Mouse (Mus musculus) limb, embryonic 12.5 days (tissue): ENCODE data around the gene Olfr639. TPM values are rescaled to one million over a fixed set of nuclear protein-coding genes. Genes with fewer than 3 reads are reported as not detected.
"Not testable (repeated sequence)": the region's sequence is repeated elsewhere in the genome, so short reads cannot be mapped to it uniquely, and the experiment has no call there.

Experiments used
- ATAC-seq: fragments of 200-750 bp; cut with Nextera tagmentation; 2 replicates; pipeline ENCODE4 v1.8.0; 2017; ENCODE audit warnings: low read depth, moderate TSS enrichment; ENCODE audit not compliant: insufficient number of reproducible peaks, insufficient read depth, low FRiP score, low TSS enrichment
- H3K27ac ChIP-seq: fragments of 300-500 bp; sonication (generic); 2 replicates; pipeline ENCODE4 v1.5.1; 2016; ENCODE audit warnings: mild to moderate bottlenecking, moderate library complexity
- H3K27me3 ChIP-seq: fragments of 300-500 bp; sonication (generic); 2 replicates; pipeline ENCODE4 v1.6.1; 2016; ENCODE audit warnings: mild to moderate bottlenecking, moderate library complexity
- H3K36me3 ChIP-seq: fragments of 300-500 bp; sonication (generic); 2 replicates; pipeline ENCODE4 v1.6.1; 2016; ENCODE audit warnings: mild to moderate bottlenecking, moderate library complexity
- H3K4me1 ChIP-seq: fragments of 300-500 bp; sonication (generic); replicated peaks from 2 replicates; pipeline ENCODE4 v1.6.1; 2016
- H3K4me2 ChIP-seq: fragments of 300-500 bp; sonication (generic); 2 replicates; pipeline ENCODE4 v1.6.1; 2016; ENCODE audit warnings: mild to moderate bottlenecking, moderate library complexity
- H3K4me3 ChIP-seq: fragments of 300-500 bp; sonication (generic); replicated peaks from 2 replicates; pipeline ENCODE4 v1.5.1; 2016; ENCODE audit warnings: mild to moderate bottlenecking
- H3K9ac ChIP-seq: fragments of 300-500 bp; sonication (generic); replicated peaks from 2 replicates; pipeline ENCODE4 v1.6.1; 2016; ENCODE audit warnings: mild to moderate bottlenecking, moderate library complexity
- H3K9me3 ChIP-seq: fragments of 300-500 bp; sonication (generic); 2 replicates; pipeline ENCODE4 v1.6.1; 2016; ENCODE audit warnings: mild to moderate bottlenecking, moderate library complexity
- WGBS: fragments of 180-500 bp; shearing (Covaris S2); methylation state at CpG from one replicate; pipeline ENCODE4 v1.1.7; 2016; 5-methylcytosine and 5-hydroxymethylcytosine counted together
- polyA plus RNA-seq: library from polyadenylated mRNA; unstranded; fragments of >200 nt; fragmentation: Nextera tagmentation; extraction: Ambion mirVana; gene quantifications from 2 replicates; pipeline ENCODE4 v1.2.1, GENCODE M21; 2016

The Olfr639 gene
- polyA plus RNA-seq, 1 experiment from 2014 or later: not detected

DNA sequence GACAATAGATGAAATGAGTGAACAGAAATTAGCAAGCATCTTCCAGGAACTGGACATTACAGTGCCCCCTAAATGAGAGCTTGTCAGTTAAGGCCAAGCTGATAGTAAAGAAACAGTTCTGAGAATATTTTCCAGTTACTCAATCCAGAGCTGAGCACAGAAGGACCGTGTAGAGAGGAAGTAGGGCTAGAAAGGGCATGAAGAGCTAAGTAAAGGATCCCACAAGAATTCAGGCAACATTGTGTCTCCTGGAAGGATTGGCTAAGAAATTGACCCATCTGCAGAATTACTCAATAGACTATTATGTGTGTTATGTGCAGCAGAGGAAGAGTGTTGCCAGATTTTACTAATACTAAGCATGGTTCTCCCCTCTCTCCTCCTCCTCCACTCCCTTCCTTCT is 45.3 kb downstream of the Olfr639 start:
- Histone ChIP-seq H3K27me3 (no peaks in the 10 kb centered on the region), H3K9ac (no peak overlapping the region), H3K36me3 (no peaks in the 10 kb centered on the region), H3K27ac (no peak overlapping the region), H3K4me2 (no peak overlapping the region), H3K4me3 (no peak overlapping the region), H3K9me3 (no peaks in the 10 kb centered on the region), H3K4me1 (no peaks in the 10 kb centered on the region)
- ATAC-seq: no peak
- WGBS: 63% methylated on average over 1 of the region's 1 CpGs

DNA sequence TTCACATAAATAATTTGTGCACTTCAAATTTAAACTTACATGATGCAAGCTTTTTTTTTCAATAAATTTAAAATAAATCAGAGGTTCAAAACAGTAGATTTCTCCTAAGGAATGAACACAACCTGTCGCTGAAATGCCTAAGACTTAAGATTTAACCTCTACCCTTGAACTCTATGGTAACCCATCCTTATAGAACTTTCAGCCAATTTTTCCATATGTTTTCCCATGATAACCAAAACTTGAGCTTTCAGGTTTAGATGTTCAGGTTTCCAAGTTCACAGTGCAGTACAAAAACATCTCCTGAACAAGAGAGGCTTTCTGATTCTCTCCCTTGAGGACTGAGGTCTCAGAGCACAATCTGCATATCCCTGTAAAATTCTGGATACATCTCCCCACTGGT is 46.3 kb downstream of the Olfr639 start, which contains the start of gene Olfr635:
Gene Olfr635 (plus strand): TSS at position 301 of the 400 bp plus-strand sequence.
- Histone ChIP-seq H3K4me3 (no peak within 1 kb of the TSS), H3K27ac (no peak within 1 kb of the TSS)
- WGBS: 69% methylated on average over 1 of the region's 1 CpGs

GRCm38 (mm10) chr7:103966873-103967272 is 50.2 kb downstream of the Olfr639 start:
- not testable (repeated sequence) for H3K4me3 ChIP-seq, H3K4me1 ChIP-seq, H3K9ac ChIP-seq, H3K27me3 ChIP-seq, H3K9me3 ChIP-seq, H3K27ac ChIP-seq, ATAC-seq, H3K36me3 ChIP-seq, H3K4me2 ChIP-seq
- 94% methylated on average over 22 of the region's 22 CpGs for WGBS

More for the DNA sequence above, 46.3 kb downstream of the Olfr639 start, which contains the start of gene Olfr635:
- no peak for ATAC-seq
- Histone ChIP-seq H3K36me3 (no peaks in the 10 kb centered on the region), H3K4me1 (no peaks in the 10 kb centered on the region), H3K9me3 (no peaks in the 10 kb centered on the region), H3K9ac (no peak within 1 kb of the TSS), H3K4me2 (no peak within 1 kb of the TSS), H3K27me3 (no peaks in the 10 kb centered on the region)

Other genes with a start within 250 kb of the Olfr639 start
- gene Olfr69, start 245.7 kb downstream of the Olfr639 start, polyA plus RNA-seq: not detected in 2 replicates
- not detected in 2 replicates for gene Olfr68, start 237.6 kb downstream of the Olfr639 start, polyA plus RNA-seq
- not detected in 2 replicates for gene Olfr67, start 225.5 kb downstream of the Olfr639 start, polyA plus RNA-seq
- 836 and 850 TPM in 2 replicates for gene Hbb-bt, start 203.3 kb downstream of the Olfr639 start, polyA plus RNA-seq
- gene Hbb-bs, start 189.2 kb downstream of the Olfr639 start, polyA plus RNA-seq: 651 and 737 TPM in 2 replicates
- not detected in 2 replicates for gene Hbb-bh2, start 176.8 kb downstream of the Olfr639 start, polyA plus RNA-seq
- gene Hbb-bh1, start 174.1 kb downstream of the Olfr639 start, polyA plus RNA-seq: 615 and 622 TPM in 2 replicates
- 8,935 and 9,118 TPM in 2 replicates for gene Hbb-y, start 164.1 kb downstream of the Olfr639 start, polyA plus RNA-seq
- not detected in 2 replicates for gene Olfr66, start 131.1 kb downstream of the Olfr639 start, polyA plus RNA-seq
- gene Olfr64, start 122.8 kb downstream of the Olfr639 start, polyA plus RNA-seq: not detected in 2 replicates
- gene Olfr65, start 113.8 kb downstream of the Olfr639 start, polyA plus RNA-seq: not detected in 2 replicates
- gene Olfr631, start 88.5 kb downstream of the Olfr639 start, polyA plus RNA-seq: not detected in 2 replicates
- gene Olfr632, start 83.0 kb downstream of the Olfr639 start, polyA plus RNA-seq: not detected in 2 replicates
- not detected in 2 replicates for gene Olfr633, start 72.9 kb downstream of the Olfr639 start, polyA plus RNA-seq
- not detected in 2 replicates for gene Olfr635, start 46.2 kb downstream of the Olfr639 start, polyA plus RNA-seq
- gene Olfr638, start 18.6 kb downstream of the Olfr639 start, polyA plus RNA-seq: not detected in 2 replicates
- not detected in 2 replicates for gene Olfr640, start 8.3 kb upstream of the Olfr639 start, polyA plus RNA-seq
- gene Olfr641, start 18.1 kb upstream of the Olfr639 start, polyA plus RNA-seq: not detected in 2 replicates
- gene Olfr642, start 35.4 kb upstream of the Olfr639 start, polyA plus RNA-seq: not detected in 2 replicates
- not detected in 2 replicates for gene 4930516K23Rik, start 44.1 kb upstream of the Olfr639 start, polyA plus RNA-seq
- not detected in 2 replicates for gene Olfr644, start 54.6 kb upstream of the Olfr639 start, polyA plus RNA-seq
- gene Olfr645, start 68.2 kb upstream of the Olfr639 start, polyA plus RNA-seq: not detected in 2 replicates
- gene Olfr646, start 87.6 kb upstream of the Olfr639 start, polyA plus RNA-seq: not detected in 2 replicates
- gene Ubqln5, start 112.5 kb upstream of the Olfr639 start, polyA plus RNA-seq: not detected in 2 replicates
- not detected in 2 replicates for gene Olfr643, start 120.1 kb upstream of the Olfr639 start, polyA plus RNA-seq
- gene Ubqln3, start 126.0 kb upstream of the Olfr639 start, polyA plus RNA-seq: not detected in 2 replicates
- gene Ubqlnl, start 133.3 kb upstream of the Olfr639 start, polyA plus RNA-seq: not detected in 2 replicates
- gene Olfm5, start 147.5 kb upstream of the Olfr639 start, polyA plus RNA-seq: not detected in 2 replicates
- 0.23 and 0.26 TPM in 2 replicates for gene Olfr648, start 166.1 kb upstream of the Olfr639 start, polyA plus RNA-seq
- gene Olfr649, start 178.7 kb upstream of the Olfr639 start, polyA plus RNA-seq: not detected in 2 replicates
- gene Trim6, start 201.5 kb upstream of the Olfr639 start, polyA plus RNA-seq: 2.2 and 2.8 TPM in 2 replicates
- 0.93 and 1.4 TPM in 2 replicates for gene Trim34a, start 227.2 kb upstream of the Olfr639 start, polyA plus RNA-seq